Mouse (Mus musculus) CH12.LX (cell line): ENCODE data around the gene Frmd5. TPM values are rescaled to one million over a fixed set of nuclear protein-coding genes. Genes with fewer than 3 reads are reported as not detected.
"Not testable (repeated sequence)": the region's sequence is repeated elsewhere in the genome, so short reads cannot be mapped to it uniquely, and the experiment has no call there.

Experiments used
- DNase-seq: peaks from one replicate; pipeline ENCODE4 v3.0.0-alpha.2; 2013; ENCODE audit errors: extremely low read depth
- H3K27ac ChIP-seq: 2 replicates; pipeline ENCODE4 v1.5.1; 2012; ENCODE audit warnings: low read depth, mild to moderate bottlenecking, control low read depth, moderate library complexity; ENCODE audit not compliant: insufficient read depth
- H3K27me3 ChIP-seq: replicated peaks from 2 replicates; pipeline ENCODE3; 2012; ENCODE audit warnings: inconsistent platforms
- H3K36me3 ChIP-seq, 2 experiments: replicated peaks in 1 of 2; 2 replicates each; pipeline versions ENCODE3 to v1.6.1; 2012; ENCODE audit warnings: inconsistent platforms in 1 of 2, low read length in 1 of 2, mild to moderate bottlenecking in 1 of 2, mixed read lengths in 1 of 2, moderate library complexity in 1 of 2; ENCODE audit not compliant: control insufficient read depth in 1 of 2, insufficient read depth in 1 of 2
- H3K4me1 ChIP-seq, 2 experiments: 2 replicates each; pipeline ENCODE4 v1.6.1; 2012; ENCODE audit warnings: inconsistent platforms in 1 of 2, moderate library complexity in 1 of 2; ENCODE audit not compliant: insufficient read depth in 2 of 2, control insufficient read depth in 1 of 2
- H3K4me2 ChIP-seq: 2 replicates; pipeline ENCODE4 v1.6.1; 2012; ENCODE audit warnings: low read depth, mild to moderate bottlenecking, control low read depth; ENCODE audit not compliant: poor library complexity, insufficient read depth, severe bottlenecking
- H3K4me3 ChIP-seq, 3 experiments: fragments of 150-350 bp in 1 of 3; sonication (generic) in 1 of 3; replicated peaks in 1 of 3; 2 replicates each; pipeline versions ENCODE3 to v1.5.1; 2011 to 2012; ENCODE audit warnings: low read depth in 2 of 3, low read length in 2 of 3, mild to moderate bottlenecking in 2 of 3, moderate library complexity in 2 of 3, control low read depth in 1 of 3, improper control_type of control experiment in 1 of 3, inconsistent platforms in 1 of 3, mixed read lengths in 1 of 3; ENCODE audit not compliant: poor library complexity in 1 of 3
- H3K79me2 ChIP-seq: replicated peaks from 2 replicates; pipeline ENCODE4 v1.6.1; 2012; ENCODE audit warnings: mild to moderate bottlenecking, moderate library complexity; ENCODE audit not compliant: control insufficient read depth, poor library complexity, insufficient read depth, severe bottlenecking; ENCODE audit errors: extremely low read depth
- H3K9ac ChIP-seq: 2 replicates; pipeline ENCODE4 v1.6.1; 2012; ENCODE audit warnings: low read depth, mild to moderate bottlenecking, control low read depth, moderate library complexity; ENCODE audit not compliant: insufficient read depth
- H3K9me3 ChIP-seq: replicated peaks from 2 replicates; pipeline ENCODE3; 2012; ENCODE audit warnings: low read length, inconsistent platforms, mixed read lengths
- BHLHE40 ChIP-seq: IDR thresholded peaks from 2 replicates; pipeline ENCODE4 v1.6.1; 2011; ENCODE audit warnings: mild to moderate bottlenecking, low read depth, low read length, improper control_type of control experiment
- CHD1 ChIP-seq: IDR thresholded peaks from 2 replicates; pipeline ENCODE4 v1.6.1; 2012; ENCODE audit warnings: low read depth, low read length, improper control_type of control experiment, inconsistent platforms
- CTCF ChIP-seq, 2 experiments: IDR thresholded peaks in 1 of 2; conservative IDR thresholded peaks in 1 of 2; 2 replicates each; pipeline ENCODE4 v1.5.1; 2011 to 2012; ENCODE audit warnings: low read depth in 2 of 2, low read length in 2 of 2, improper control_type of control experiment in 1 of 2, inconsistent platforms in 1 of 2, mild to moderate bottlenecking in 1 of 2, moderate library complexity in 1 of 2
- ETS1 ChIP-seq: conservative IDR thresholded peaks from 2 replicates; pipeline ENCODE4 v1.6.1; 2012; ENCODE audit warnings: low read depth, mild to moderate bottlenecking, inconsistent platforms, low read length, improper control_type of control experiment, moderate library complexity
- HCFC1 ChIP-seq: IDR thresholded peaks from 2 replicates; pipeline ENCODE4 v1.6.1; 2012; ENCODE audit warnings: low read depth, mild to moderate bottlenecking, inconsistent platforms, low read length, improper control_type of control experiment
- IRF4 ChIP-seq: IDR thresholded peaks from 2 replicates; pipeline ENCODE4 v1.6.1; 2014; ENCODE audit warnings: low read depth, mild to moderate bottlenecking, inconsistent platforms, low read length, improper control_type of control experiment
- MAFK ChIP-seq: IDR thresholded peaks from 2 replicates; pipeline ENCODE4 v1.6.1; 2011; ENCODE audit warnings: low read length, improper control_type of control experiment; ENCODE audit not compliant: insufficient replicate concordance
- MAX ChIP-seq: IDR thresholded peaks from 2 replicates; pipeline ENCODE4 v1.6.1; 2011; ENCODE audit warnings: low read length, improper control_type of control experiment
- MAZ ChIP-seq: IDR thresholded peaks from 2 replicates; pipeline ENCODE4 v1.6.1; 2012; ENCODE audit warnings: low read depth, mild to moderate bottlenecking, inconsistent platforms, low read length, improper control_type of control experiment, moderate library complexity
- MEF2A ChIP-seq: IDR thresholded peaks from 2 replicates; pipeline ENCODE4 v1.6.1; 2014; ENCODE audit warnings: low read depth, mild to moderate bottlenecking, inconsistent platforms, low read length, improper control_type of control experiment, borderline replicate concordance
- PAX5 ChIP-seq: IDR thresholded peaks from 2 replicates; pipeline ENCODE4 v1.6.1; 2012; ENCODE audit warnings: low read length, inconsistent platforms, mixed read lengths
- POLR2AphosphoS2 ChIP-seq: IDR thresholded peaks from 2 replicates; pipeline ENCODE4 v1.6.1; 2011; ENCODE audit warnings: low read depth, low read length, improper control_type of control experiment
- RAD21 ChIP-seq: IDR thresholded peaks from 2 replicates; pipeline ENCODE4 v1.6.1; 2011; ENCODE audit warnings: low read depth, mild to moderate bottlenecking, low read length, improper control_type of control experiment, moderate library complexity
- SMC3 ChIP-seq: IDR thresholded peaks from 2 replicates; pipeline ENCODE4 v1.6.1; 2011; ENCODE audit warnings: low read depth, low read length, improper control_type of control experiment
- TBP ChIP-seq: conservative IDR thresholded peaks from 2 replicates; pipeline ENCODE4 v1.6.1; 2011; ENCODE audit warnings: low read depth, low read length, improper control_type of control experiment
- UBTF ChIP-seq: IDR thresholded peaks from 2 replicates; pipeline ENCODE4 v1.6.1; 2012; ENCODE audit warnings: low read depth, mild to moderate bottlenecking, inconsistent platforms, low read length, improper control_type of control experiment, moderate library complexity
- USF1 ChIP-seq: IDR thresholded peaks from 2 replicates; pipeline ENCODE4 v1.6.1; 2014; ENCODE audit warnings: low read depth, mild to moderate bottlenecking, inconsistent platforms, low read length, improper control_type of control experiment
- USF2 ChIP-seq: conservative IDR thresholded peaks from 2 replicates; pipeline ENCODE4 v1.6.1; 2011; ENCODE audit warnings: low read depth, low read length, improper control_type of control experiment
- ZKSCAN1 ChIP-seq: IDR thresholded peaks from 2 replicates; pipeline ENCODE4 v1.6.1; 2012; ENCODE audit warnings: low read depth, inconsistent platforms, low read length, improper control_type of control experiment, borderline replicate concordance
- ZMIZ1 ChIP-seq: IDR thresholded peaks from 2 replicates; pipeline ENCODE4 v1.6.1; 2012; ENCODE audit warnings: low read depth, mild to moderate bottlenecking, inconsistent platforms, low read length, improper control_type of control experiment
- ZNF384 ChIP-seq: IDR thresholded peaks from 2 replicates; pipeline ENCODE4 v1.6.1; 2012; ENCODE audit warnings: low read depth, low read length, improper control_type of control experiment, inconsistent platforms
- dilution Hi-C: fragments of 300-500 bp; cut with MboI; formaldehyde crosslinking; loops from 2 replicates; pipeline ENCODE4 v1.14.3; 2020; ENCODE audit warnings: low sequenced_read_pairs; ENCODE audit not compliant: extremely low pct_unique_long_range_greater_than_20kb, extremely low pct_ligation_motif_present
- in situ Hi-C: fragments of 300-500 bp; cut with MboI; formaldehyde crosslinking; loops from 3 replicates; pipeline ENCODE4 v1.14.3; 2019; ENCODE audit warnings: low sequenced_read_pairs, low pct_ligation_motif_present, low pct_unique_long_range_greater_than_20kb, mixed read lengths
- polyA plus RNA-seq: library from polyadenylated mRNA; unstranded; fragments of >175 nt; gene quantifications from 2 replicates; pipeline ENCODE4 v1.2.1, GENCODE M21; 2012; ENCODE audit warnings: low read depth; ENCODE audit not compliant: insufficient read length
- total RNA-seq, 2 experiments: library from RNA; depleted of rRNA; stranded (reverse); fragments of 300-350 nt in 1 of 2; fragments of >200 nt in 1 of 2; gene quantifications; 2 replicates each; pipeline ENCODE4 v1.2.3; 2012 to 2014

Gene Frmd5
- total and polyA plus RNA-seq, 3 experiments = 1.9 to 3.5 (median 3.2) TPM

DNA sequence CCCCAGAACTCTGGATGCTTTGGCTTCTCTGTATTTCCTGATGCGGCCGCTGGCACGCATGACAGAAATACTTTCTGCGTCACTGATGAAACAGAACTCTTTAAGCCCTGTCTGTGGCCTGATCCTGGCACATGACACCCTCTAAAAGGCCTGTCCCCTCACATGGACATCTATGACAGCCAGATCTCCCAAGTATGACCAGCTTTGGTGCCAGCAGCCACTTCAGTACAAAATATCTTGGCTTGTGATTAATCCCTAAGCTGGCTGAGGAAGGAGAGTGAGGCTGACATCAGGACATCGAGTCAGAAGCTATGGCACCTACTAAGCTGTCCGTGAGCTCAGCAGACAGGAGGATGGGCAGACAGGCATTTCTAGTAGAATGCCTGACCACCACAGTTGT, 257.3 kb downstream of the Frmd5 start:
- no peak for DNase-seq
- no peaks in the 10 kb centered on the region for H3K9me3 ChIP-seq
- H3K9ac ChIP-seq = no peak overlapping the region
- H3K4me2 ChIP-seq = no peak overlapping the region
- dilution Hi-C loops (no loop called here), in situ Hi-C loops (loop anchor here (25.0 kb wide), 1 partner anchor 488 kb away; the partner anchor contains the start of gene Eif3j1)
- H3K27ac ChIP-seq = no peak overlapping the region
- H3K79me2 ChIP-seq = no peaks in the 10 kb centered on the region
- TF ChIP-seq UBTF (no peak), BHLHE40 (no peak), CTCF (conservative IDR thresholded peaks at IDR 0.05 in 1 of 2, IDR thresholded peaks at IDR 0.05 in 1 of 2; ENCODE audit: low read depth in 2 of 2, low read length in 2 of 2) (no peak), HCFC1 (no peak)
- H3K27me3 ChIP-seq = no peaks in the 10 kb centered on the region
- H3K36me3 ChIP-seq = peaks cover 14 to 83% of the 10 kb centered on the region in 2 experiments
- no peaks in the 10 kb centered on the region for H3K4me1 ChIP-seq
- no peak overlapping the region for H3K4me3 ChIP-seq

DNA sequence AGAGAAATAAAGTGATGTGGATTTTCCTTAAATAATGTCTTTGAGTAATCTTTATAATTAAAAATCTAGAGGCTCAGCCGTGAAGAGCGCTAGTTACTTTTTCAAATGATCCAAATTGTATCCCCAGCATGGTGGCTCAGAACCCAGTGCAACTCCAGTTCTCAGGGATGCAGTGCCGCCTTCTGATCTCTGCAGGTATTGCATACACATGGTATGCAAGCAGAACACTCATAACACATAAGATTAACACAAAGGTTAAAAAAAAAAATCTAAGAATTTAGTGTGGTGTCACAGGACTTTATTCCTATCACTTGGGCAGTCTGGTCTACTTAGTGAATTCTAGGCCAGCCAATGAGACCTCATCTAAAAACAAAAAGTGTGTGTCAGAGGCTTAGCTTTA, 262.1 kb downstream of the Frmd5 start:
- no peaks in the 10 kb centered on the region for H3K79me2 ChIP-seq
- peaks cover 27 to 88% of the 10 kb centered on the region in 2 experiments for H3K36me3 ChIP-seq
- peaks cover 4% of the 10 kb centered on the region for H3K9me3 ChIP-seq
- no peak overlapping the region for H3K4me2 ChIP-seq
- DNase-seq = no peak
- H3K9ac ChIP-seq = no peak overlapping the region
- no peak overlapping the region for H3K27ac ChIP-seq
- dilution Hi-C loops (no loop called here), in situ Hi-C loops (no loop called here)
- no peaks in the 10 kb centered on the region for H3K4me1 ChIP-seq
- TF ChIP-seq PAX5 = no peak
- no peak for TF ChIP-seq ZMIZ1
- no peak for TF ChIP-seq MAFK
- peak in 1 of 2 experiments; percentile 45; a peak in 2 of 4 replicates for TF ChIP-seq CTCF (conservative IDR thresholded peaks at IDR 0.05 in 1 of 2, IDR thresholded peaks at IDR 0.05 in 1 of 2; ENCODE audit: low read depth in 2 of 2, low read length in 2 of 2)
- no peak for TF ChIP-seq ETS1
- H3K4me3 ChIP-seq = no peak overlapping the region
- H3K27me3 ChIP-seq = no peaks in the 10 kb centered on the region

DNA sequence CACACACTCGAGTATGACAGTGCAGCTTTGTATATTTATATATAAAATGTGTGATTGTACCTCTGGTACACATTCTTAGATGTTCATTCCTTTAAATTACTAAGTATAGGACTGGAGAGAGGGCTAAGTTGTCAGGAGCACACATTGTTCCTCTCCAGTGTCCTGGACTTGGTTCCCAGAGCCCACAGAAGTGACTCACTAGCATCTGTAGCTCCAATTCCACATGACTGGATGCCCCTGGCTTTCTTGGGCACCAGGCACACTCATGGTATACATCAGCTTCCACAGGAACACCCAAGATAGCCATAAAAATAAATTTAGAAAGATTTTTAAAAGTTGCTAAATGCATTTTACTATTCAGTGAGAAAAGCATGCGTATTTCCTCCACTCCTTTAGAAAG, 281.8 kb downstream of the Frmd5 start:
- no peak for TF ChIP-seq POLR2AphosphoS2
- no peak for TF ChIP-seq TBP
- TF ChIP-seq MAX = no peak
- TF ChIP-seq IRF4 = no peak
- TF ChIP-seq MEF2A = no peak
- TF ChIP-seq USF1 = no peak
- TF ChIP-seq MAZ = no peak
- TF ChIP-seq SMC3 = no peak
- no peak for TF ChIP-seq ZKSCAN1
- TF ChIP-seq ZMIZ1 = no peak
- TF ChIP-seq MAFK = no peak
- no peak for TF ChIP-seq ZNF384
- TF ChIP-seq RAD21 = no peak
- TF ChIP-seq CHD1 = no peak
- no peak for TF ChIP-seq USF2
- TF ChIP-seq CTCF (conservative IDR thresholded peaks at IDR 0.05 in 1 of 2, IDR thresholded peaks at IDR 0.05 in 1 of 2; ENCODE audit: low read depth in 2 of 2, low read length in 2 of 2) = no peak
- Histone ChIP-seq H3K4me2 (no peak overlapping the region), H3K79me2 (no peaks in the 10 kb centered on the region), H3K9ac (no peak overlapping the region), H3K4me3 (no peak overlapping the region), H3K4me1 (no peaks in the 10 kb centered on the region), H3K9me3 (no peaks in the 10 kb centered on the region), H3K36me3 (peaks cover 26 to 58% of the 10 kb centered on the region in 2 experiments), H3K27me3 (no peaks in the 10 kb centered on the region), H3K27ac (no peak overlapping the region)
- dilution Hi-C loops = no loop called here
- in situ Hi-C loops = no loop called here
- DNase-seq = no peak

DNA sequence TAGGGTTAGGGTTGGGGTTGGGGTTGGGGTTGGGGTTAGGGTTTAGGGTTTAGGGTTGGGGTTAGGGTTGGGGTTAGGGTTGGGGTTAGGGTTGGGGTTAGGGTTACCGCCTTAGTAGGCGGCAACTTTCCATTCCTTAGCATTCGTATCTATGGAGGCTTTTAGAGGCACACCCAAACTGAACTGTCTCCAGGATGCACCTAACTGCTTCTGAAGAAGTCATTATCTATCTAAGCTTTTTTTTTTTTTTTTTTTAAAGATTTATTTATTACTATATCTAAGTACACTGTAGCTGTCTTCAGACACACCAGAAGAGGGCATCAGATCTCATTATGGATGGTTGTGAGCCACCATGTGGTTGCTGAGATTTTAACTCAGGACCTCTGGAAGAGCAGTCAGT, 284.1 kb downstream of the Frmd5 start:
- DNase-seq, H3K27me3 ChIP-seq, H3K4me1 ChIP-seq, in situ Hi-C loops, H3K4me2 ChIP-seq, H3K9ac ChIP-seq, H3K79me2 ChIP-seq, dilution Hi-C loops, H3K9me3 ChIP-seq, H3K4me3 ChIP-seq, H3K27ac ChIP-seq: not testable (repeated sequence)
- H3K36me3 ChIP-seq = peaks cover 33 to 63% of the 10 kb centered on the region in 2 experiments
